2 mouse cellular contexts compared by ENCODE assay signal in the genomic region with DNA sequence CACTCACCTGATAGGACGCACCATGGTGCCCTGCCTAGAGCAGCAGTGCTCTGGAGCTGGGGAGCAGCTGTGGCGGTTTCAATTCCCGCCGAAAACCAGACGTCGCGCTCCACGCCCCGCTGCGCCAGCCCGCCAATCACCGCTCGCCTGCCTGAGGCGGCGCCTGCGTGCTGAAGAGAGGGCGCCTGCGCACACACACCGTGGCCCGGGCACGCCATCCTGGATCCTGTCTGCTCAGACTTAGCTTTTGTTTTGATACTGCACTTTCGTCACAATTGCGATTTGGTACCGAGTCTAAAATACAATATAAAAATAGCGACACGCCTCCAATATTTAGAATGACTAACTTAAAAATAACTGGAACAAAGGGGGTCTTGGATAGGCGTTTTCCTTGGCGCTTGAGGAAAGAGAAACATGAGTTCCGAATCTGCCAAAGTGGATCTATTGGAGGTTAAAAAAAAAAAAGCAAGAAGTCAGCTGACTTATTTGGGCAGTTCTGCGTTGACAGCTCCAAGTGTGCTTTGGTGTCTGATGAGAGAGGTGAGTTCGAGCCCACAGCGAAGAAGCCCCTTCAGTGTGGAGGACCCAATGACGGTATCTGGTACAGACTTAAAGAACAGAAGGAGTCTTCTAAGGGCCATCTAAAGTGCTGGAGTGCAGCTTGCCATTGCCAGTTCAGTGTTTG.
TF ChIP-seq lines count a peak whose summit lies in the region.

A gene (minus strand): TSS at position 101 of the 685 bp plus-strand sequence.
A gene (plus strand): TSS at position 476 of the 685 bp plus-strand sequence.

TF ChIP-seq in C2C12, 6 proteins besides CTCF, POLR2A, EP300 and RAD21 (continued from another document):
- TF ChIP-seq MYOD1 (IDR thresholded peaks at IDR 0.05; ENCODE audit: control insufficient read depth, insufficient read length, low read depth) (no peak), CEBPB (IDR thresholded peaks at IDR 0.05; ENCODE audit: low read depth) (no peak), MYOG (IDR thresholded peaks at IDR 0.05; ENCODE audit: control insufficient read depth, extremely low read depth, insufficient read length) (no peak)

TF ChIP-seq in myocyte, 11 proteins besides CTCF, POLR2A, EP300 and RAD21 (continued from another document):
- TF ChIP-seq USF1 (IDR thresholded peaks at IDR 0.05; ENCODE audit: low read depth): peak; percentile 88
- peak in 2 of 3 experiments; percentile 29 to 64 for TF ChIP-seq MYOD1 (IDR thresholded peaks at IDR 0.05; ENCODE audit: control insufficient read depth in 1 of 3, insufficient read length in 2 of 3, low read depth in 2 of 3)
- TF ChIP-seq POLR2AphosphoS2 (IDR thresholded peaks at IDR 0.05; ENCODE audit: insufficient read length, low read depth): peak; percentile 68
- TF ChIP-seq MAX (IDR thresholded peaks at IDR 0.05; ENCODE audit: low read depth): peak; percentile 86
- peak in 2 of 3 experiments; percentile 35 to 70 for TF ChIP-seq MYOG (IDR thresholded peaks at IDR 0.05; ENCODE audit: control insufficient read depth in 1 of 3, insufficient read depth in 1 of 3, insufficient read length in 2 of 3, low read depth in 2 of 3)
- TF ChIP-seq TCF3 (IDR thresholded peaks at IDR 0.05; ENCODE audit: insufficient read length, low read depth): no peak
- TF ChIP-seq SRF (IDR thresholded peaks at IDR 0.05; ENCODE audit: control insufficient read depth, insufficient read length, low read depth): no peak
- TF ChIP-seq REST (IDR thresholded peaks at IDR 0.05; ENCODE audit: insufficient read depth, insufficient read length): no peak
